Mouse (Mus musculus) heart, postnatal 0 days (tissue): Measurements from ENCODE around the gene Apba3.

Experiments
- CTCF ChIP-seq: IDR thresholded peaks from 2 replicates; pipeline ENCODE4 v1.5.1; 2016; ENCODE audit warnings: antibody characterized with exemption, control low read depth, low read depth
- EP300 ChIP-seq: IDR thresholded peaks from 2 replicates; pipeline ENCODE4 v1.6.1; 2016; ENCODE audit warnings: antibody characterized with exemption, low read depth

DNA sequence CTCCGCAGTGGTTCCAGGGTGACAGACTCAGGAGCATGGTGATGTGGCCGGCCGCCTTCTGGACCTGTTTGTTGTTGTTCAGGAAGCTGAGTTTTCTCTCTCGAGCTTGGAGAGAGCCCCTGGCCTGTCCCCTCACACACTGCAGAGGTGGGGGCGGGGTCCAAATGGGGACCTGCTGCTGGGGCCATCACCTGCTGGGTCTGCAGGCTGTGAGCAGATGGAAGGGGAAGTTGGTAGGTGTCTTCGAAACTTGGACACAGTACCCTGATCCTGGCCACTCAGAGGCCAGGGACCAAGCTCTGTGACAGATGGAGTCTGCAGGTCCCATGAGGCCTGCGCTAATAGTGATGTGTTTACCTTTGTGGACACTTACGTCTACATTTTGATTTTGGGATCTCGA, 34.6 kb downstream of the Apba3 start:
- no peak for TF ChIP-seq EP300
- no peak for TF ChIP-seq CTCF
